Mouse (Mus musculus) midbrain, embryonic 12.5 days (tissue): ENCODE results near the gene Creb1. TPM values are rescaled to one million over a fixed set of nuclear protein-coding genes. Genes with fewer than 3 reads are reported as not detected.

Source experiments
- ATAC-seq: fragments of 200-750 bp; cut with Nextera tagmentation; 2 replicates; pipeline ENCODE4 v1.8.0; 2017; ENCODE audit warnings: low read depth, moderate TSS enrichment, moderate library complexity; ENCODE audit not compliant: low FRiP score
- H3K27ac ChIP-seq: fragments of 300-500 bp; sonication (generic); replicated peaks from 2 replicates; pipeline ENCODE4 v1.5.1; 2016; ENCODE audit warnings: mild to moderate bottlenecking
- H3K27me3 ChIP-seq: fragments of 300-500 bp; sonication (generic); 2 replicates; pipeline ENCODE4 v1.6.1; 2016; ENCODE audit warnings: mild to moderate bottlenecking
- H3K36me3 ChIP-seq: fragments of 300-500 bp; sonication (generic); 2 replicates; pipeline ENCODE4 v1.6.1; 2016
- H3K4me1 ChIP-seq: fragments of 300-500 bp; sonication (generic); 2 replicates; pipeline ENCODE4 v1.6.1; 2016
- H3K4me2 ChIP-seq: fragments of 300-500 bp; sonication (generic); replicated peaks from 2 replicates; pipeline ENCODE4 v1.6.1; 2016; ENCODE audit warnings: mild to moderate bottlenecking, moderate library complexity
- H3K4me3 ChIP-seq: fragments of 300-500 bp; sonication (generic); 2 replicates; pipeline ENCODE4 v1.5.1; 2016; ENCODE audit warnings: mild to moderate bottlenecking
- H3K9ac ChIP-seq: fragments of 300-500 bp; sonication (generic); replicated peaks from 2 replicates; pipeline ENCODE4 v1.6.1; 2016; ENCODE audit warnings: mild to moderate bottlenecking, moderate library complexity
- H3K9me3 ChIP-seq: fragments of 300-500 bp; sonication (generic); 2 replicates; pipeline ENCODE4 v1.6.1; 2016; ENCODE audit warnings: mild to moderate bottlenecking
- WGBS: fragments of 180-500 bp; shearing (Covaris S2); methylation state at CpG from one replicate; pipeline ENCODE4 v1.1.7; 2016; 5-methylcytosine and 5-hydroxymethylcytosine counted together
- polyA plus RNA-seq: library from polyadenylated mRNA; unstranded; fragments of >200 nt; fragmentation: Nextera tagmentation; extraction: Ambion mirVana; gene quantifications from 2 replicates; pipeline ENCODE4 v1.2.1, GENCODE M21; 2016

The Creb1 gene
- 63.5 and 69.6 TPM in 2 replicates for polyA plus RNA-seq

- H3K4me1 ChIP-seq = peaks cover 25% of the 10 kb centered on the region
- peak; percentile 99 for ATAC-seq
- no peaks in the 10 kb centered on the region for H3K36me3 ChIP-seq
- peak within 1 kb of the TSS; percentile 91 for H3K4me3 ChIP-seq
- no peaks in the 10 kb centered on the region for H3K27me3 ChIP-seq
- 0 out of 2 replicates have a peak, but pooled peaks cover 3% of the 10 kb centered on the region for H3K9me3 ChIP-seq
- 1% methylated on average over 73 of the region's 119 CpGs for WGBS
- H3K4me2 ChIP-seq = peak within 1 kb of the TSS; percentile 94
- H3K27ac ChIP-seq = peak within 1 kb of the TSS; percentile 100
- H3K9ac ChIP-seq = peak within 1 kb of the TSS; percentile 98
These were observed at the start of gene Creb1 for GRCm38 (mm10) chr1:64532589-64533470. TSS of gene Creb1 (plus strand) at chr1:64532645.

GRCm38 (mm10) chr1:64488521-64489029, 43.9 kb upstream of the Creb1 start:
- H3K9me3 ChIP-seq = no peaks in the 10 kb centered on the region
- H3K27me3 ChIP-seq = no peaks in the 10 kb centered on the region
- no peak overlapping the region for H3K4me3 ChIP-seq
- no peak overlapping the region for H3K4me2 ChIP-seq
- no peaks in the 10 kb centered on the region; the same call in 1 of the 2 replicates for H3K4me1 ChIP-seq
- no peak overlapping the region for H3K9ac ChIP-seq
- peak overlapping the region; percentile 67 for H3K27ac ChIP-seq
- ATAC-seq = peak; percentile 74
- H3K36me3 ChIP-seq = no peaks in the 10 kb centered on the region
- WGBS = 31% methylated on average over 4 of the region's 4 CpGs

GRCm38 (mm10) chr1:64496803-64497202, 35.6 kb upstream of the Creb1 start:
- Histone ChIP-seq H3K36me3 (no peaks in the 10 kb centered on the region), H3K27ac (no peak overlapping the region), H3K27me3 (no peaks in the 10 kb centered on the region), H3K4me2 (no peak overlapping the region), H3K9ac (no peak overlapping the region), H3K9me3 (no peaks in the 10 kb centered on the region), H3K4me1 (no peaks in the 10 kb centered on the region), H3K4me3 (no peak overlapping the region)
- ATAC-seq = no peak

GRCm38 (mm10) chr1:64501382-64502140, 30.9 kb upstream of the Creb1 start:
- H3K27me3 ChIP-seq = no peaks in the 10 kb centered on the region
- H3K36me3 ChIP-seq = no peaks in the 10 kb centered on the region
- H3K27ac ChIP-seq = no peak overlapping the region
- no peak overlapping the region for H3K4me3 ChIP-seq
- no peaks in the 10 kb centered on the region for H3K4me1 ChIP-seq
- no peaks in the 10 kb centered on the region for H3K9me3 ChIP-seq
- H3K4me2 ChIP-seq = no peak overlapping the region
- no peak overlapping the region for H3K9ac ChIP-seq
- no peak for ATAC-seq

- ATAC-seq = no peak
- Histone ChIP-seq H3K36me3 (no peaks in the 10 kb centered on the region), H3K9ac (no peak overlapping the region), H3K27ac (no peak overlapping the region), H3K27me3 (no peaks in the 10 kb centered on the region), H3K4me3 (no peak overlapping the region), H3K4me2 (no peak overlapping the region), H3K9me3 (no peaks in the 10 kb centered on the region), H3K4me1 (no peaks in the 10 kb centered on the region)
- 90% methylated on average over 7 of the region's 7 CpGs for WGBS
These were observed 23.9 kb upstream of the Creb1 start for GRCm38 (mm10) chr1:64508479-64509096.

- Histone ChIP-seq H3K27ac (no peak overlapping the region), H3K4me2 (no peak overlapping the region), H3K4me3 (no peak overlapping the region), H3K9me3 (no peaks in the 10 kb centered on the region), H3K9ac (no peak overlapping the region), H3K36me3 (no peaks in the 10 kb centered on the region), H3K27me3 (no peaks in the 10 kb centered on the region), H3K4me1 (no peaks in the 10 kb centered on the region)
- ATAC-seq = no peak
- WGBS = 44% methylated on average over 1 of the region's 1 CpGs
These were observed 22.8 kb upstream of the Creb1 start for GRCm38 (mm10) chr1:64509678-64510077.

GRCm38 (mm10) chr1:64514184-64514583, 18.3 kb upstream of the Creb1 start:
- WGBS = 91% methylated on average over 7 of the region's 7 CpGs
- H3K27ac ChIP-seq = no peak overlapping the region
- no peaks in the 10 kb centered on the region for H3K27me3 ChIP-seq
- H3K4me3 ChIP-seq = no peak overlapping the region
- no peaks in the 10 kb centered on the region for H3K9me3 ChIP-seq
- H3K4me1 ChIP-seq = no peaks in the 10 kb centered on the region
- H3K36me3 ChIP-seq = no peaks in the 10 kb centered on the region
- ATAC-seq = no peak
- no peak overlapping the region for H3K9ac ChIP-seq
- H3K4me2 ChIP-seq = no peak overlapping the region

GRCm38 (mm10) chr1:64516593-64516992, 15.9 kb upstream of the Creb1 start:
- no peaks in the 10 kb centered on the region for H3K4me1 ChIP-seq
- no peak overlapping the region for H3K27ac ChIP-seq
- H3K36me3 ChIP-seq = no peaks in the 10 kb centered on the region
- no peak overlapping the region for H3K4me3 ChIP-seq
- H3K9me3 ChIP-seq = no peaks in the 10 kb centered on the region
- 89% methylated on average over 3 of the region's 3 CpGs for WGBS
- H3K4me2 ChIP-seq = no peak overlapping the region
- ATAC-seq = no peak
- H3K9ac ChIP-seq = no peak overlapping the region
- no peaks in the 10 kb centered on the region for H3K27me3 ChIP-seq

GRCm38 (mm10) chr1:64518480-64518879, 14.0 kb upstream of the Creb1 start:
- H3K4me2 ChIP-seq = no peak overlapping the region
- no peak overlapping the region for H3K4me3 ChIP-seq
- no peak for ATAC-seq
- no peak overlapping the region for H3K27ac ChIP-seq
- H3K9me3 ChIP-seq = no peaks in the 10 kb centered on the region
- H3K4me1 ChIP-seq = no peaks in the 10 kb centered on the region
- H3K9ac ChIP-seq = no peak overlapping the region
- WGBS = 83% methylated on average over 3 of the region's 3 CpGs
- H3K36me3 ChIP-seq = no peaks in the 10 kb centered on the region
- no peaks in the 10 kb centered on the region for H3K27me3 ChIP-seq

GRCm38 (mm10) chr1:64519345-64519744, 13.1 kb upstream of the Creb1 start:
- Histone ChIP-seq H3K9me3 (no peaks in the 10 kb centered on the region), H3K9ac (no peak overlapping the region), H3K4me1 (no peaks in the 10 kb centered on the region), H3K4me2 (no peak overlapping the region), H3K27me3 (no peaks in the 10 kb centered on the region), H3K27ac (no peak overlapping the region), H3K36me3 (no peaks in the 10 kb centered on the region), H3K4me3 (no peak overlapping the region)
- 89% methylated on average over 1 of the region's 1 CpGs for WGBS
- ATAC-seq = no peak

GRCm38 (mm10) chr1:64519901-64520300, 12.5 kb upstream of the Creb1 start:
- Histone ChIP-seq H3K9me3 (no peaks in the 10 kb centered on the region), H3K4me2 (no peak overlapping the region), H3K27me3 (no peaks in the 10 kb centered on the region), H3K9ac (no peak overlapping the region), H3K4me1 (no peaks in the 10 kb centered on the region), H3K36me3 (no peaks in the 10 kb centered on the region), H3K4me3 (no peak overlapping the region), H3K27ac (no peak overlapping the region)
- no peak for ATAC-seq
- WGBS = 84% methylated on average over 1 of the region's 1 CpGs

- H3K9me3 ChIP-seq = no peaks in the 10 kb centered on the region
- ATAC-seq = no peak
- no peaks in the 10 kb centered on the region for H3K27me3 ChIP-seq
- H3K9ac ChIP-seq = no peak overlapping the region
- H3K27ac ChIP-seq = no peak overlapping the region
- no peak overlapping the region for H3K4me2 ChIP-seq
- H3K4me3 ChIP-seq = no peak overlapping the region
- H3K36me3 ChIP-seq = no peaks in the 10 kb centered on the region
- WGBS = 71% methylated on average over 3 of the region's 3 CpGs
- H3K4me1 ChIP-seq = no peaks in the 10 kb centered on the region
These were observed 10.7 kb upstream of the Creb1 start for GRCm38 (mm10) chr1:64521734-64522133.
